Mouse (Mus musculus) cortical plate, adult 2 months (tissue): ENCODE results near the gene Tmem141.

Experiments
- CTCF ChIP-seq: fragments of 200-500 bp; IDR thresholded peaks from 2 replicates; pipeline ENCODE4 v1.5.1; 2011; ENCODE audit warnings: mild to moderate bottlenecking, control low read depth, low read length; ENCODE audit not compliant: insufficient read depth; ENCODE audit errors: extremely low read depth
- POLR2A ChIP-seq: fragments of 200-500 bp; IDR thresholded peaks from 2 replicates; pipeline ENCODE4 v1.6.1; 2011; ENCODE audit warnings: mild to moderate bottlenecking, low read length, control low read depth; ENCODE audit not compliant: insufficient read depth; ENCODE audit errors: extremely low read depth

DNA sequence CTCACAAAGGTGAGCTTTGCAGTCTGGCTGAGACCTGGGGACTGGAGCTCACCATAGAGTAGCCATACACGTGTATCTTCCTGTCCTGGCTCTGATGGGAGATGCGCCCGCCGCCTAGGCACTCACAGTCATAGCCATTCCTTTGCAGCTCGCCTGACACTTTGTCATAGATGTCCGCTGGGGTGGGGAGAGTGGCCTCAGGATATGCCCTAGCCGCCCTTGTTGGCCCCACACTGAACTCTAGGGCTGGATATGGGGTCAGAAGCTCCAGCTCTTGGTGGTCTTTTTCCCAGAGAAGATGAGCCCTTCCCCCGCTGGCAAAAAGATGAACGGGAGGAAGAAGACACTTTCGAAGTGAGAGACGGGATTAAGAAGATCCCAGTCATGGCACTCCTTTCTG lies 47.7 kb downstream of the Tmem141 start:
- TF ChIP-seq CTCF: no peak
- TF ChIP-seq POLR2A: no peak
